Comparison of ENCODE assay signal across 19 mouse cellular contexts in the genomic region with DNA sequence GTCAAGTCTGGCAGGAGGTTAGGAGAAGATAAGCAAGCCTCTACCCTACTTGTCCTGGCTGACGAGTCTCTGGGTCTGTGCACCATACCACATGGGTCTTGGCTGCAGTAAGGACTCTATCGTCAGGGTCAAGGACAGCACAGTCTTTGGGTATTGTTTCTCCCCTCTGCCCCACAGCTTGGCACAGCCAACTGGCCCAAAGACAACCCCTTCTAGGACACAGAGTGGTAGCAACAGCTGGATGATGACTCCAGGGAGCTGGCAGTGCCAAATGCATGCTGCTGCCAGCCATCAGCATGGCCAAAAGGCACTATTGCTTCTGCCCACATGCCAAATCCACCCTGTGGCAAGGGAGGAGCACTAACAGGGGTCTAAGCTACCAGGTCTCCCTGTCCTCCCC. TPM values are rescaled to one million over a fixed set of nuclear protein-coding genes. Genes with fewer than 3 reads are reported as not detected.
DNase-seq lines count a peak whose midpoint lies in the region; ATAC-seq and TF ChIP-seq lines count a peak whose summit lies in the region.
"Had no signal": no experiment of that assay in that cellular context is flagged by ENCODE, and none has a peak within 500 bp of the region (broad histone marks: within the 10 kb centered on the region; RNA-seq: fewer than 3 reads in every experiment).

No protein-coding gene starts in this region.

- H3K9ac ChIP-seq in hindbrain, postnatal 0 days (replicated peaks; ENCODE audit: low read length) = no peak overlapping the region
- H3K9ac ChIP-seq in hindbrain, embryonic 12.5 days = no peak overlapping the region
- H3K9ac ChIP-seq in midbrain, postnatal 0 days (replicated peaks; ENCODE audit: low read length, poor library complexity, severe bottlenecking) = no peak overlapping the region
- H3K9ac ChIP-seq: forebrain, postnatal 0 days; limb, embryonic 15.5 days; midbrain, embryonic 12.5 days had no signal

- no peak overlapping the region for H3K4me2 ChIP-seq in hindbrain, postnatal 0 days (ENCODE audit: low read depth, low read length)
- no peak overlapping the region for H3K4me2 ChIP-seq in hindbrain, embryonic 12.5 days (replicated peaks)
- no peak overlapping the region for H3K4me2 ChIP-seq in midbrain, postnatal 0 days (ENCODE audit: low read depth, low read length, poor library complexity, severe bottlenecking)
- H3K4me2 ChIP-seq: limb, embryonic 15.5 days; midbrain, embryonic 12.5 days had no signal

- H3K4me3 ChIP-seq in hindbrain, postnatal 0 days (ENCODE audit: low read length) = no peak overlapping the region
- no peak overlapping the region for H3K4me3 ChIP-seq in hindbrain, embryonic 12.5 days
- no peak overlapping the region for H3K4me3 ChIP-seq in midbrain, postnatal 0 days (ENCODE audit: low read depth, low read length)
- H3K4me3 ChIP-seq: limb, embryonic 15.5 days; midbrain, embryonic 12.5 days had no signal

- no peak for ATAC-seq in cerebellum, adult (ENCODE audit: insufficient number of reproducible peaks, low FRiP score, low TSS enrichment)
- no peak for ATAC-seq in hindbrain, postnatal 0 days
- no peak for ATAC-seq in hindbrain, embryonic 12.5 days (ENCODE audit: low FRiP score)
- no peak for ATAC-seq in midbrain, postnatal 0 days (ENCODE audit: low FRiP score)
- ATAC-seq: forebrain, postnatal 0 days had no signal

- intact Hi-C loops in heart, postnatal 25 days (cut with DNase I) = no loop called here

- H3K36me3 ChIP-seq in hindbrain, postnatal 0 days (ENCODE audit: insufficient read depth, low read length) = no peaks in the 10 kb centered on the region; the same call in 1 of the 2 replicates
- H3K36me3 ChIP-seq in hindbrain, embryonic 12.5 days = no peaks in the 10 kb centered on the region
- H3K36me3 ChIP-seq in midbrain, postnatal 0 days (ENCODE audit: insufficient read depth, low read length) = 0 out of 2 replicates have a peak, but pooled peaks cover 4% of the 10 kb centered on the region
- H3K36me3 ChIP-seq: midbrain, embryonic 12.5 days had no signal

- 50% methylated on average over 2 of the region's 2 CpGs for WGBS in hindbrain, postnatal 0 days
- WGBS in hindbrain, embryonic 12.5 days = 87% methylated on average over 2 of the region's 2 CpGs
- WGBS in midbrain, postnatal 0 days = 70% methylated on average over 2 of the region's 2 CpGs

- H3K27ac ChIP-seq in hindbrain, postnatal 0 days = no peak overlapping the region
- H3K27ac ChIP-seq in hindbrain, embryonic 12.5 days = no peak overlapping the region
- H3K27ac ChIP-seq in midbrain, postnatal 0 days (ENCODE audit: low read depth, low read length) = no peak overlapping the region
- H3K27ac ChIP-seq: limb, embryonic 15.5 days; midbrain, embryonic 12.5 days had no signal

- peak; percentile 54 to 75 for DNase-seq in cerebellum, postnatal 10 days
- peak; percentile 13 for DNase-seq in hindbrain, postnatal 0 days (ENCODE audit: low spot score)
- peak; percentile 45 for DNase-seq in adrenal gland, postnatal 25 days
- peak; percentile 35 for DNase-seq in heart, postnatal 25 days (ENCODE audit: low spot score)
- DNase-seq in embryo, embryonic 10.5 days (ENCODE audit: low spot score) = no peak
- no peak for DNase-seq in midbrain, postnatal 0 days (ENCODE audit: low spot score)
- DNase-seq: cerebellum, adult 8-10 months; forebrain, postnatal 0 days; kidney, adult 8-10 months; kidney, postnatal 36 days; lung, adult 2 months; lung, postnatal 36 days; retina, postnatal 1 day; spleen, adult 18-20 months; thymus, adult 2 months had no signal

- H3K4me1 ChIP-seq in hindbrain, postnatal 0 days (ENCODE audit: insufficient read depth, low read length) = no peaks in the 10 kb centered on the region
- no peaks in the 10 kb centered on the region for H3K4me1 ChIP-seq in hindbrain, embryonic 12.5 days
- no peaks in the 10 kb centered on the region for H3K4me1 ChIP-seq in midbrain, postnatal 0 days (ENCODE audit: insufficient read depth, low read length)
- H3K4me1 ChIP-seq: limb, embryonic 15.5 days; midbrain, embryonic 12.5 days had no signal

- H3K27me3 ChIP-seq in hindbrain, postnatal 0 days (ENCODE audit: insufficient read depth, low read length) = no peaks in the 10 kb centered on the region
- no peaks in the 10 kb centered on the region for H3K27me3 ChIP-seq in hindbrain, embryonic 12.5 days
- no peaks in the 10 kb centered on the region for H3K27me3 ChIP-seq in midbrain, postnatal 0 days (ENCODE audit: insufficient read depth, low read length)
- H3K27me3 ChIP-seq: limb, embryonic 15.5 days; midbrain, embryonic 12.5 days had no signal

- no peaks in the 10 kb centered on the region for H3K9me3 ChIP-seq in hindbrain, postnatal 0 days (ENCODE audit: low read length)
- H3K9me3 ChIP-seq in hindbrain, embryonic 12.5 days (replicated peaks) = no peaks in the 10 kb centered on the region; the same call in 1 of the 2 replicates
- no peaks in the 10 kb centered on the region for H3K9me3 ChIP-seq in midbrain, postnatal 0 days (ENCODE audit: low read length)
- H3K9me3 ChIP-seq: limb, embryonic 15.5 days; midbrain, embryonic 12.5 days had no signal

- no peak for TF ChIP-seq CTCF in hindbrain, postnatal 0 days (IDR thresholded peaks at IDR 0.05; ENCODE audit: low read depth)
- TF ChIP-seq CTCF in midbrain, postnatal 0 days (IDR thresholded peaks at IDR 0.05) = no peak

RNA-seq across cellular contexts. Expression of gene Coq8a, which starts 27.5 kb away (rescaled TPM):
- total RNA-seq in hindbrain, postnatal 0 days (2014; rRNA removed) = 3.4 and 6.0 TPM in 2 replicates
- polyA plus RNA-seq in hindbrain, postnatal 0 days (2015; fragmentation: Nextera tagmentation; extraction: Ambion mirVana) = 9.2 and 12.2 TPM in 2 replicates
- polyA plus RNA-seq in hindbrain, embryonic 12.5 days (2016; fragmentation: Nextera tagmentation; extraction: Ambion mirVana) = 2.4 and 2.7 TPM in 2 replicates
- total RNA-seq in adrenal gland, postnatal 25 days (2021) = 196 and 358 TPM in 2 replicates
- 100 to 1,000 TPM; 810 to 852 TPM for total RNA-seq in heart, postnatal 25 days (2021)
- 2.1 and 7.2 TPM in 2 replicates for total RNA-seq in midbrain, postnatal 0 days (2014; rRNA removed)
- 6.8 and 8.3 TPM in 2 replicates for polyA plus RNA-seq in midbrain, postnatal 0 days (2015; fragmentation: Nextera tagmentation; extraction: Ambion mirVana)

Comparison
In these comparisons a context has a peak if more than half of its experiments do, and no peak if none do; other contexts are left out.
1. DNase-seq: peak in cerebellum, postnatal 10 days (2 of 2), hindbrain, postnatal 0 days (single experiment), adrenal gland, postnatal 25 days (single experiment) and heart, postnatal 25 days (single experiment); none in embryo, embryonic 10.5 days (single experiment) and midbrain, postnatal 0 days (single experiment).
2. RNA of gene Coq8a, which starts 27.5 kb away (total RNA-seq): 810 to 852 TPM in heart, postnatal 25 days and 196 to 358 TPM in adrenal gland, postnatal 25 days; 2.1 to 7.2 TPM in midbrain, postnatal 0 days and 3.4 to 6.0 TPM in hindbrain, postnatal 0 days; every median in the first group is over 10 times any median in the second.